Mouse (Mus musculus): Measurements from ENCODE around the gene Smndc1. TPM values are rescaled to one million over a fixed set of nuclear protein-coding genes. Genes with fewer than 3 reads are reported as not detected.
"Not testable (repeated sequence)": the region's sequence is repeated elsewhere in the genome, so short reads cannot be mapped to it uniquely, and the experiment has no call there.

Smndc1 gene
- polyA plus RNA-seq, 1 experiment from 2014 or later = 38.2 TPM

DNA sequence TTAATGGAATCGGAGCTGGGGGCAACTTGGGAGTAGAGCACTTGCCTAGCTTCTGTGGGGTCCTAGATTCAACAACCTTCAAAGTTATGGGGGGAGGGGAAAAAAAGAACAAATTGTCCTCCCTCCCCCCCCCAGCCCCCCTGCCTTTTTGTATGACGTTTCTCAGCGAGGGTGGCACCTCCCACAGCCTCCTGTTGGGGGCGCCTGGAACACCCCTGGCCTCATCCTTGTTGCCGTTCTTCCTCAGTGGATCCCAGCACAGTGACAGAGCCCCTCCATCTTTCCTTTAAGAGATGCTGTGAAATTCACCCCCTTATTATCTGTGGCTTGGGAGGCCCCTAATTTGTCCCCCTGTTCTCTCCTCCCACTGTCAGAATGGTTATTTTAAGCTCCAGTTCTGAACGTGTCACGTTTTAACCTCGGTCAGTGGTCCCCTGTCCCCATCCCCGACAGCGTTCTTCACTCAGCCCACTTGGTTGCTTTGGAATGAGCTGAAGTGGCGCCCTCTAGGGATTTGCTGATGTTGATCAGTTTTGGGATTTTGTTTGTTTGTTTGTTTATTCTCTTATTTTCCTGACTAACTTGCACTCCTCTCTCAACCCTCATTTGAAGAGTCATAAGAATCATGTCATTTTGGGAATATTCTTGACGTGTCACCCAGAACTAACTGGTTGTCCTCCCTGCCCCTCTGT is 12.5 kb upstream of the Smndc1 start:
- Histone ChIP-seq H3K27ac (no peak overlapping the region), H3K79me2 (ENCODE audit: inconsistent target) (no peaks in the 10 kb centered on the region), H3K4me3 (ENCODE audit: inconsistent target) (no peak overlapping the region), H3K36me3 (ENCODE audit: inconsistent target) (no peaks in the 10 kb centered on the region)
- 69% methylated on average over 12 of the region's 12 CpGs for WGBS (ENCODE audit: missing documents)

DNA sequence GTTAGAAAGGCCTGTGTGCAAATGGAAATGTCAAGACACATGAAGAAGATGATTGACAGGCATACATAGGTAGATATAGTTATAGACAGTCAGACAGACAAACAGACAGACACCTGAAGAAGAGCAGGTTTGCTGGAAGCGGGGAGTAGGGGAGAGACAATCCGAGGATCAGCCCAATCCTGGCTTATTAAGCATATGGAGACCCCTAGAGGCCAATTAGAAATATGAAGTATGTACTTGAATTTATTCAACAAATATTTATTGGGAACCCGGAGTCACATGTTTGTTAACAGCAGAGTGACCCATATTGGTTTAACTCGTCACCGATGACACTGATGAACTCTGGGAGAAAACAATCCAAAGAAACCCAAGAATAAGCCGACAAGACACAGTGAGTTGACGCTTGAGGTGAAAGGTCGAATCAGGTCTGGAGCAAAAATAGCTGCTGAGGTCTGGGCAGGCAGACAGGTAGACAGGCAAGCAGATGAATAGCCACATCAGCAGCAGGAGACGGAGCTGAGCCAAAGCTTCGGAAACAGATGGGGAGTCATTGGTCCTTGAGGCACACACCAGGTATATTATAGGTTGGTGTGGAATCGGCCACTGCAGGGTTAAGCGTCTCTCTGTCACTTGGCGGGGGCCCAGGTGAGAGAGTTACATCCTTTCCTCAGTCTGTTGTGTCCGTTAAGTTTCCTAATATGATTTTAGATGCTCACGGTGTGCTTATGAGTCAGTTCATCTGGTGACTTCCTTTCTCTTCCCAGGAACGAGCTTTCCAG is 10.1 kb upstream of the Smndc1 start:
- H3K79me2 ChIP-seq (ENCODE audit: inconsistent target) = no peaks in the 10 kb centered on the region
- H3K27ac ChIP-seq = no peak overlapping the region
- H3K36me3 ChIP-seq (ENCODE audit: inconsistent target) = no peaks in the 10 kb centered on the region
- 79% methylated on average over 16 of the region's 16 CpGs for WGBS (ENCODE audit: missing documents)
- H3K4me3 ChIP-seq (ENCODE audit: inconsistent target) = no peak overlapping the region

DNA sequence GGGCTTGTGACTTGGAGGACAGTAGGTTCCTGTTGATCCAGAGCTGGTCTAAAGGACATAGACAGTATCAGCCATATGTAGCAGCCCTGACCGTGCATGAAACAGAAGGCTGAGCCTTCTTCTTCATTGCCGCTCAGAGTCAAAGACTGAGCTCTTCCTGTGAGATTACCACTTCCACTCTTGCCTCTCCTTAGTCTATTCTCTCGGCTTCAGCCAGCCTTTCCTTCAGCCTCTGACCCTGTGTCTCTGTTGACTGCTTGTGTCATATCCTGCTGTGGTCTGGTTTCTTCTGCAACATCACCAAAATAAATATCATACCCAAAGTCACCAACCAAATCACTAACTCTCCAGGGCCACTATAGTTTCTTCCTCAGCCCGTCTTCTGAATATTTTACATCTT is 8.8 kb upstream of the Smndc1 start:
- Histone ChIP-seq H3K36me3 (ENCODE audit: inconsistent target) (no peaks in the 10 kb centered on the region), H3K79me2 (ENCODE audit: inconsistent target) (no peaks in the 10 kb centered on the region), H3K27ac (no peak overlapping the region), H3K4me3 (ENCODE audit: inconsistent target) (no peak overlapping the region)
- WGBS (ENCODE audit: missing documents) = 22% methylated on average over 4 of the region's 4 CpGs

DNA sequence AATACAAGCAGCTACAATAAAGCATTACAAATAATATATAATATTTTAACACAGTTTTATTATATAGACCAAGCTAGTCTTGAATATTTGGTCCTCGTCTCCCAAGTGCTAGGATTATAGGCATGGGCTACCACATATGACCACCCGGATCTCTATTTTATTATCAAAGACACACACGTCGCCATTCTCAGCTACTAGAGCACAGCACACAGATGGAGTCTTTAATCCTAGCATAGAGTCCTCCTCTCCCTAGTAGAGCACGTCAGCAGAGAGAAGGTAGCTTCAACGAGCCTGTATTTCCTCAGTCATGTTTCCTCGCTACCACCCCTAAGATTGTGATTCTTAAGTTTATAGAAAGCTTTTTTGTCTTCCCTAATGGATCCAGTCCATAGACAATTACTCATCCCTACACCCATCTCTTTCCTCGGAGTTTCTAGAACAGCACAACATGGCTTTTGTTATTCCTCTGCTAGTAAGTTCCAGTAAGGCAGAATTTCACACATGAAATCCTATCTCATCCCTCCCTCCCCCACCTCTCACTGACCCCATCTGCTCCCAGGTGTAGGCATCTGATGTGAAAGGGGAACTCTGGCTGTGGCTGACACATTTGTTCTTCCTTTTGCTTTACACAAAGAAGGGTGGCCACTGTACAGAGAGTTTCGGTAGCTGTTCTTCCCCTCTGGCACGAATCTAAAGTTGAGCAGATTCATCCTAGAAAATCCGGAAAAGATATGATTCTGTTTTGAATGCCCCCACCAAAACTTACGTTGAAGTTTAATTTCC is 7.3 kb upstream of the Smndc1 start:
- WGBS (ENCODE audit: missing documents) = 67% methylated on average over 12 of the region's 12 CpGs
- H3K4me3 ChIP-seq (ENCODE audit: inconsistent target) = no peak overlapping the region
- H3K27ac ChIP-seq = no peak overlapping the region
- no peaks in the 10 kb centered on the region for H3K79me2 ChIP-seq (ENCODE audit: inconsistent target)
- no peaks in the 10 kb centered on the region for H3K36me3 ChIP-seq (ENCODE audit: inconsistent target)

DNA sequence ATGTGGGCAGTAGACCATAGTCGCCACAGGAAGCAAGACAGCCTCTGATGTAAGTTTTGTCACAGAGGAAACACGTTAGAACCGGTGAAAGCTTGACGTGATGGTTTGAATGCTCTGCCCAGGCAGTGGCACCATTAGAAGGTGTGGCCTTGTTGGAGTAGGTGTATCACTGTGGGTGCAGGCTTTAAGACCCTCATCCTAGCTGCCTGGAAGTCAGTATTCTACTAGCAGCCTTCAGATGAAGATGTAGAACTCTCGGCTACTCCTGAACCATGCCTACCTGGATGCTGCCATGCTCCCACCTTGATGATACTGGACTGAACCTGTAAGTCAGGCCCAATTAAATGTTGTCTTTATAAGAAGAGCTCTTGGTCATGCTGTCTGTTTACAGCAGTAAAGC is 5.4 kb upstream of the Smndc1 start:
- H3K4me3 ChIP-seq (ENCODE audit: inconsistent target); H3K36me3 ChIP-seq (ENCODE audit: inconsistent target); H3K27ac ChIP-seq; H3K79me2 ChIP-seq (ENCODE audit: inconsistent target): not testable (repeated sequence)
- 58% methylated on average over 5 of the region's 5 CpGs for WGBS (ENCODE audit: missing documents)

DNA sequence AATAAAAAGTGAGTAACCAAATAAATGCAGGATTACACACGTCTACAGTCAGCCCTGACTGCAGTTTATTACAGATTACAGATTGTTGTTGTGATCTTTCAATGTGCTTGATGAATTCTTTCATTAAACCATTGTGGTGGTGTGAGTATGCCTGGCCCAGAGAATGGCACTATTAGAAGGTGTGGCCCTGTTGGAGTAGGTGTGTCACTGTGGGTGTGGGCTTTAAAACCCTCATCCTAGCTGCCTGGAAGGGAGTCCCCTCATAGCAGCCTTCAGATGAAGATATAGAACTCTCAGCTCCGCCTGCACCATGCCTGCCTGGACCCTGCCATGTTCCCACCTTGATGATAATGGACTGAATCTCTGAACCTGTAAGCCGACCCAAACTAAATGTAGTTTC is 4.6 kb upstream of the Smndc1 start:
- H3K36me3 ChIP-seq (ENCODE audit: inconsistent target); H3K79me2 ChIP-seq (ENCODE audit: inconsistent target); H3K27ac ChIP-seq; H3K4me3 ChIP-seq (ENCODE audit: inconsistent target): not testable (repeated sequence)
- WGBS (ENCODE audit: missing documents) = 71% methylated on average over 3 of the region's 3 CpGs

DNA sequence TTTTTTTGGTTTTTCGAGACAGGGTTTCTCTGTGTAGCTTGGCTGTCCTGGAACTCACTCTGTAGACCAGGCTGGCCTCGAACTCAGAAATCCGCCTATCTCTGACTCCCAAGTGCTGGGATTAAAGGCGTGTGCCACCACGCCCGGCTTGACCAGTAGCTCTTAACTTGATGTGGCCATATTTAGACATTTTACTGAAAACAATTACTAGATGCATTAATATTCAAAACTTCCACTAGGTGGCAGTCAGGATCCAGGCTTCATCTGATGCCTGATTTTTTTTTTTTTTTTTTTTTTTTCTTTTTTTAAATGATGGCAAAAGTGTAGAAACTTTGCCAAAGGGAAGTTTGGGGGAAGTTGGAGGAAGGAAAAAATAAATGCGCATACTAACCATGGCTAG is 4.2 kb upstream of the Smndc1 start:
- peaks cover 12% of the 10 kb centered on the region for H3K79me2 ChIP-seq (ENCODE audit: inconsistent target)
- H3K4me3 ChIP-seq (ENCODE audit: inconsistent target) = no peak overlapping the region
- H3K36me3 ChIP-seq (ENCODE audit: inconsistent target) = no peaks in the 10 kb centered on the region
- WGBS (ENCODE audit: missing documents) = 10% methylated on average over 7 of the region's 7 CpGs
- no peak overlapping the region for H3K27ac ChIP-seq

DNA sequence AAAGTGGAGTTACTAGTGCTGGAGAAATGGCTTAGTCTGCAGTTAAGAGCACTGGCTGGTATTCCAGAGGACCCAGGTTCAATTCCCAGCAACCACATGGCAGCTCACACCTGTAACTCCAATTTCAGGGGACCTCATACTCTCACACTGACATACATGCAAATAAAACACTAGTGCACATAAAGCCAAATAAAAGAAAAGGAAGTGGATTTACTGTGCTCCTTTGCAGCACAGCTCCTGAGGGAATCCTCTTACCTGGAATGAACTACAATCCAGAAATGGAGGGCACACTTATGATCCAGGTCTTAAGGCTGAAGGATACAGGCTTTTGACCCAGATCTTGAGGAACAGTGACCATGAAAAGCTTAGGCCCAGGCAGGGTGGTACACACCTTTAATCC is 3.3 kb upstream of the Smndc1 start:
- Histone ChIP-seq H3K36me3 (ENCODE audit: inconsistent target) (peaks cover 3% of the 10 kb centered on the region; the same call in 1 of the 2 replicates), H3K4me3 (ENCODE audit: inconsistent target) (no peak overlapping the region), H3K79me2 (ENCODE audit: inconsistent target) (peaks cover 21% of the 10 kb centered on the region), H3K27ac (no peak overlapping the region)

DNA sequence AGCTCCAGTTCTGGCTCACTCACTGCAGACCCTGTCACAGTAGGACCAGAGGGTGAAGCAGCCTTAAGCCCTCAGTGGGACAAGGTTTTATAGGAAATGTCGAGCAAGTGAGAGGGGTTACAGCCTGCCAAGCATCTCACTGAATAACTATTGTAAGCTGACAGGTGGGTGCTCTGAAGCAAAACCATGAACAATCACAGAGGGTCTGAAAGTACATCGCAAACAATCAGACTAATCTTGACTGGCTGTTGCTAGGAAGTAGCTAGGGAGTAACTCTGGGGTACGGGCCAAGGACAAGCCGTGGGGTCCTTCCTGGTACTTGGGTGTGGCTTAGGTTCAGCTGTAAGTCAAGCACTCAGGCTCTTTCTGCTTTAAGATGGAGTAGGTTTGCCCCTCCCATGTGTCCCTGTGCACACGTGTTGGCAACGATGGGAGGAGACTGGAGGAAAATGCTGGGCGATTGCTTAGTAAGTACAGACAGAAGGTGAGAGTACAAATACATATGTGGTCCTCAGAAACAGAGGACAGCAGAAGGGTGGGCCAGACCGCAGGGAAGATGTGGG is 2.5 kb upstream of the Smndc1 start:
- Histone ChIP-seq H3K79me2 (ENCODE audit: inconsistent target) (peaks cover 29% of the 10 kb centered on the region), H3K27ac (no peak overlapping the region), H3K36me3 (ENCODE audit: inconsistent target) (peaks cover 11% of the 10 kb centered on the region; the same call in 1 of the 2 replicates), H3K4me3 (ENCODE audit: inconsistent target) (no peak overlapping the region)
- WGBS (ENCODE audit: missing documents) = 82% methylated on average over 8 of the region's 8 CpGs

DNA sequence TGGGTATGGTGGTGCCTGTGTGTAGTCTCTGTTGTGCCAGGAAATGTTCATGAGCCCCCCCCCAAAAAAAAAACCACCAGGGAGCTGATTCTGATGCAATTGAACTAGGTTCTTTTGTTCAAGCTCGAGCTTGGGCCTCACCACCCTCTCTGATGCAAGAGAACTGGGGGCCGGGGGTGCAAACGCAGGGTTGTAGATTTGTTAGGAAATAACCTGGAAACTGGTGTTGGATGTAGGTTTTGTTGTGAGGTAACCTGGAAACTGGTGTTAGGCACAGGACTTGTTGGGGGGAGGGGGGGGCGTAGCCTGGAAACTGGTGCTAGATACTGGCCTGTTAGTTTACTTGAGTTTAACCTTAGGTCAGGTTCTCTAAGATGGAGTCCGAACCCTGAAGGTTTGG is 1.4 kb upstream of the Smndc1 start:
- H3K27ac ChIP-seq = peak overlapping the region; percentile 74
- H3K36me3 ChIP-seq (ENCODE audit: inconsistent target) = peaks cover 22% of the 10 kb centered on the region
- peak overlapping the region; percentile 92 for H3K4me3 ChIP-seq (ENCODE audit: inconsistent target)
- peaks cover 40% of the 10 kb centered on the region for H3K79me2 ChIP-seq (ENCODE audit: inconsistent target)
- 47% methylated on average over 5 of the region's 5 CpGs for WGBS (ENCODE audit: missing documents)

DNA sequence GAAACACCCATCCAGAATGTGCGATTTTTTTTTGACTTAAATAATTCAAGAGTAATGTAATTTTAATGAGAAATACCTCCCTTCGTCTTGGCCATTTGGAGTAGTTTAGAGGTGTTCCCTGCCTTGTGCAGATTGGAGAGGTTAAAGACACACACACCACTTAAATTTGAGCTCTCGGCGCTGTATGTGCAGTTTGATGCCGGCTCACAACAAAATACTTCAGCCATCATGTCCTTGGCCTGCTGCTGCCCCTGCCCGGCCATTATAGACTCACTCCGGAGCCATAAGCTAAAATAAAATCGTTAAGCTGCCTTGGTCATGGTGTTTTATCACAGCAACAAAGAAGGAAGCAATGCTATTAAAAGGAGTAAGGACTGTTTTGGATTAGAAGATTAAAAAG is 1.0 kb upstream of the Smndc1 start:
- Histone ChIP-seq H3K27ac (peak overlapping the region; percentile 74), H3K4me3 (ENCODE audit: inconsistent target) (peak overlapping the region; percentile 92), H3K36me3 (ENCODE audit: inconsistent target) (peaks cover 26% of the 10 kb centered on the region), H3K79me2 (ENCODE audit: inconsistent target) (peaks cover 44% of the 10 kb centered on the region)
- 42% methylated on average over 8 of the region's 8 CpGs for WGBS (ENCODE audit: missing documents)

DNA sequence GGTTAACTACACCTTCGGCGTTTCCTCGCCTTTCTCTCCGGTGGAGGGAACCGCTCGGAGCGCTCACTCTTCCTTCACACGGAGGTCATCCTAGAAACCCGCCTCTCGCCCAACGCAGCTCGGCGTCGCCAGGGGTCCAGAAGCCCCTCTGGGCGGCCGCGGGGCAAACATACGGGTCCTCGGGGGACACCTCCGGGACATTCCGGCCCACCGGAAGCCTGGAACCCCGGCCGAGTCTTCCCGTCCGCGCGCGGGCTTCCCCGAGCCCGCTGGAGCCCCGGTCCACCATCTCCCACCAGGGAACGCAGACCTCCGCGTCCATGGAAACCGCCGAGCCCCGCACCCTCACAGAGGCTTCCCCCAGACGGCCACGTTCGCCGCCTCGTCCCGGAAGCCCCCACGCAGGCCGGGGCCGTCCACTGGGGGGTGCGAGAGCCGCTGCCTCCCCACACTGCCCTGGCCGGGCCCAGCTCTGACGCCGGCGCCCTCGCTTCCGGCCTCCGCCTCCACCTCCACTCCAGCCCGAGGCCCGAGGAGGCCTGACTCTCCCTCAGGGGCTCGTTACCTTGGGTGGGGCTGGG is 437 bp downstream of the Smndc1 start:
- peak overlapping the region; percentile 34; the same call in 1 of the 2 replicates for H3K27ac ChIP-seq
- H3K36me3 ChIP-seq (ENCODE audit: inconsistent target) = peaks cover 34% of the 10 kb centered on the region
- H3K4me3 ChIP-seq (ENCODE audit: inconsistent target) = peak overlapping the region; percentile 61
- under 1% methylated on average over 58 of the region's 59 CpGs for WGBS (ENCODE audit: missing documents)
- peaks cover 58% of the 10 kb centered on the region for H3K79me2 ChIP-seq (ENCODE audit: inconsistent target)

DNA sequence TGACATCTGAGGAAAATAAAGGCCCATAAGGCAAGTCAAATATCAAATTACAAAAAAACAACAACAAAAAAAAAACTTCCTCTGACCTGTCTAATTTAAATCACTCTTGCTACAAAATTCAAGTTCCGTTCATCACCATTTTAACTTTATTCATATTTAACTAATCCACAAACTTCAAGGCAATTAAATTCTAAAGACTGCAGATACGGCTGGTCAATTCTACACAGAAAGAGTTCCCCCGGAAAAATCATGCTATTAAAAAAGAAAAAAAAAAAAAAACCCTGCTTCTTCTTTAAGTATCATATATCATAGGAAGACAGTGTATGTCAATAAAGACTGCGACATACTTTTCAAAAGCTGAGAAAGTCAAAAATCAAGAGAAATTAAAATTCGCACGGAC is 961 bp downstream of the Smndc1 start:
- H3K4me3 ChIP-seq (ENCODE audit: inconsistent target) = peak overlapping the region; percentile 61
- H3K27ac ChIP-seq = peak overlapping the region; percentile 34; the same call in 1 of the 2 replicates
- peaks cover 35% of the 10 kb centered on the region for H3K36me3 ChIP-seq (ENCODE audit: inconsistent target)
- peaks cover 64% of the 10 kb centered on the region for H3K79me2 ChIP-seq (ENCODE audit: inconsistent target)
- 18% methylated on average over 5 of the region's 6 CpGs for WGBS (ENCODE audit: missing documents)

DNA sequence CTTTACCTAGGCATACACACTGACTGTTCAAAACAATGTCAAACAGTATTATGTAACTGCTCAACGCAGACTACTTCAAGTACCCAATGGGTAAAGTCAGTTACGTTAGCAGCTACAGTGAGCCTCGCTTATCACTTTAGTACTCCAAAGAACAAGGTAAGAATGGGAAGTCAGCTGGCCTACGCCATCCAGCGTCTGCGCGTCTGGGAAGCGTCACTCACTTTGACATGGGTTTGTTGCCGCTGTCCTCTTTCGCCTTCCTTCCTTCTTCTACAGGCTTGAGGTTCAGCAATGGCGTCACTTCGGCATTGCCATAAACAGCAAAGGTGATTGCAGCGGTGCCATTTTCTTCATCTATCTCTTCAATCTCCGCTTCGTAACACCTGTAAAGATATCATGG is 7.0 kb downstream of the Smndc1 start:
- H3K79me2 ChIP-seq (ENCODE audit: inconsistent target) = peaks cover 65% of the 10 kb centered on the region
- 95% methylated on average over 15 of the region's 15 CpGs for WGBS (ENCODE audit: missing documents)

More for the DNA sequence above, 7.0 kb downstream of the Smndc1 start:
- Histone ChIP-seq H3K27ac (no peak overlapping the region), H3K4me3 (ENCODE audit: inconsistent target) (no peak overlapping the region), H3K36me3 (ENCODE audit: inconsistent target) (peaks cover 82% of the 10 kb centered on the region)
